Mouse (Mus musculus) adrenal gland, adult 2 months (tissue): ENCODE measurements around the gene Unc45a. TPM values are rescaled to one million over a fixed set of nuclear protein-coding genes. Genes with fewer than 3 reads are reported as not detected.
A peak's percentile ranks its signal among the peaks of the same experiment; 100 is the strongest.

Experiments used
- DNase-seq: peaks from one replicate; pipeline ENCODE4 v3.0.0; 2021
- polyA plus RNA-seq: library from polyadenylated mRNA; depleted of rRNA; stranded (reverse); fragments of >200 nt; gene quantifications from 2 replicates; pipeline ENCODE4 v1.2.3, GENCODE M21; 2012
- total RNA-seq, 2 experiments: library from RNA; stranded (reverse); gene quantifications; 2 replicates each; pipeline ENCODE4 v1.2.3; 2021

Gene Unc45a
- total and polyA plus RNA-seq, 3 experiments, result 66.5 to 73.0 (median 69.1) TPM

- no peak for DNase-seq
Observed at GRCm38 (mm10) chr7:80368009-80368408, 27.2 kb upstream of the Unc45a start.

DNA sequence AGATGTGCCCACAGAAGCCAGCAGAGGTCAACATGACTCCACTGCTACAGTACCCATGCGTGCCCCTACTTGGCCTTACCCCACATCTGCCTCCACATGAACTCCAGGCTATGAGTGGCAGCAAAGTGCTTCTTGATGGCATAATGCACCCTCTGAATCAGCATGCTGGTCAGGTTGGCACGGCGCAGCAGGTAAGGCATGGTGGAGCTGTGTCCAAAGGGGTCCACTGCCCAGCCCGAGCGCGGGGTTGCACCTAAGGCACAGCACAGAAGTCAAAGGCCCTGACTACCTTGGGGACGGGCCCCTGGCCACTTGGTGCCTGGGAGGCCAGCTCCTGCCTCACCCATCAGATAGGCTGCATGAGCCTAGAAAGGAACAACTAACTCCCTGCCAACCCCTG is 26.4 kb upstream of the Unc45a start:
- no peak for DNase-seq

- DNase-seq, result peak; percentile 85
Observed at GRCm38 (mm10) chr7:80365759-80366158, 25.0 kb upstream of the Unc45a start.

- DNase-seq, result no peak
Observed at GRCm38 (mm10) chr7:80360435-80360834, 19.6 kb upstream of the Unc45a start.

DNA sequence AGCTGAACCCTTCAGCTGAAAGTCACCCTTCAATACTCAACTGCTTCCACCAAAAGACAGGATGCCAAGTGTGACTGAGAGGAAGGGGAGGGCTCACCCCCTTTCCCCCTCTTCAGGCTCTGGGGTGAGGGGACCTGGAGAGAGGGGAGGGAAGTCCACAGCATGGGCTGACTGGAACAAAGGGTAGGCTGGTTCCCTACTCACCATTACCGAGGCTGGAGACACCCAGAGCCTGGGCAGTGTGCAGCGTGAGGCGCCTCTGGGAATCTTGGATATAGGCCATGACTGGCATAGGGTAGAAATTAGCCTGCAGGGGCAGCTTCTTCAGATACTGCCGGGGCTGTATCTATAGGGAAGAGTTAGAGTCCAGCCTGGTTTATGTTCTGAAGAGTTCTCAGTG is 17.2 kb upstream of the Unc45a start:
- no peak for DNase-seq

DNA sequence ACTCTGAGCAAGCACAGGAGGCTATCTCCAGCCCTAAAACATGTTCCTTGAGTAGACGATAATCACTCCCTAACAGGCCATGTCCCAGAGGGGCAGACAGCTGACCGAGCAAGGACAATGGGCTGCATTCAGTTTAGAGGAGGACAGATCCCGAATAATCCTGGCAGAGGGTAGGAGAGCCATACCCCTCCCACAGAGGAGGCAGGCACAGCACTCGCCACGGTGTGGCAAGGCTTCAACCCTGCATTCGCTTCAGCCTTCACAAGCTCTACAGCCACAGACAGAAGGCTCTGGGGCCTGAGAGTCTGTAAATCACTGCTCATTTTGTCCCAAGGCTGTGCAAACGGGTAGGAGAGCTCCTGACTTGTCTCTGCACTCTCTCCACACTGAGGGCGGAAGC is 16.4 kb upstream of the Unc45a start:
- peak; percentile 58 for DNase-seq

DNA sequence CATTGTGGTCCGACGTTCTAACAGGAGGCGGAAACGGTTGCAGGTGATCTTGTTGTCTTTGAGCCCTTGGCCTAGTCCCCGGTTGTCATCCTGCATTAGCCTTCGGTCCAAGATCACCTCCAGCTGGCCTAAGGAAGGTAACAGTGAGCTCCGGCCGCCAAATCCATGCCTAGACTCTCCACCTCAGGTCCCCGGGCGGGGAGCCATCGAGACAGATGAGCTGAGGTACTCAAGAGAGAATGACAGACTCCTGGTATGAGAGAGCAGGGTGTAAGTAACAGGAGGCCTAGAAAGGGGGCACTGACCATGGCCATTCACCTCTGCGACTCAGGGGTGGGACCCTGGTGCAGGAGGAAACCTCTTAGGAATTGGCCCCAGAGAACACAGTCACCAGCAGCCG is 15.5 kb upstream of the Unc45a start:
- DNase-seq, result no peak

DNA sequence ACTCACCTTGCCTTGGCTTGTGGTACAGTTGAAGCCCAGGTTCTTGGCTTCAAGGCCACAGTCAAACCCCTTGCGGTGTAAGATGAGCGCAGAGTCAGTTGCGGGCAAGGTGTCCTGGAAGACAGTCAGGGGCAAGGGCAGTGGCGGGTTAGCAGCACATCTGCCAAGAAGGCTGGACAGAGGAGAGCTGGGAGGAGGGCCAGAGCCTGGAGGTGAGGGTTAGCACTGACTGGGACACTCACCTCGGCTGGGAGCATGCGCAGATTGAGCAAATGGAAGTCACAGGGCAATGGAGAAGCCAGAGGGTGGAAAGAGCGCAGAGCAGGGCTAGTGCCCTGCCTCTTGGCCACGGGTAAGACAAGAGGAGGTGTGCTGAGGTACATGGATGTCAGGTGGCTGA is 12.1 kb upstream of the Unc45a start:
- no peak for DNase-seq

- no peak for DNase-seq
Observed at GRCm38 (mm10) chr7:80350808-80351207, 10.0 kb upstream of the Unc45a start.

DNA sequence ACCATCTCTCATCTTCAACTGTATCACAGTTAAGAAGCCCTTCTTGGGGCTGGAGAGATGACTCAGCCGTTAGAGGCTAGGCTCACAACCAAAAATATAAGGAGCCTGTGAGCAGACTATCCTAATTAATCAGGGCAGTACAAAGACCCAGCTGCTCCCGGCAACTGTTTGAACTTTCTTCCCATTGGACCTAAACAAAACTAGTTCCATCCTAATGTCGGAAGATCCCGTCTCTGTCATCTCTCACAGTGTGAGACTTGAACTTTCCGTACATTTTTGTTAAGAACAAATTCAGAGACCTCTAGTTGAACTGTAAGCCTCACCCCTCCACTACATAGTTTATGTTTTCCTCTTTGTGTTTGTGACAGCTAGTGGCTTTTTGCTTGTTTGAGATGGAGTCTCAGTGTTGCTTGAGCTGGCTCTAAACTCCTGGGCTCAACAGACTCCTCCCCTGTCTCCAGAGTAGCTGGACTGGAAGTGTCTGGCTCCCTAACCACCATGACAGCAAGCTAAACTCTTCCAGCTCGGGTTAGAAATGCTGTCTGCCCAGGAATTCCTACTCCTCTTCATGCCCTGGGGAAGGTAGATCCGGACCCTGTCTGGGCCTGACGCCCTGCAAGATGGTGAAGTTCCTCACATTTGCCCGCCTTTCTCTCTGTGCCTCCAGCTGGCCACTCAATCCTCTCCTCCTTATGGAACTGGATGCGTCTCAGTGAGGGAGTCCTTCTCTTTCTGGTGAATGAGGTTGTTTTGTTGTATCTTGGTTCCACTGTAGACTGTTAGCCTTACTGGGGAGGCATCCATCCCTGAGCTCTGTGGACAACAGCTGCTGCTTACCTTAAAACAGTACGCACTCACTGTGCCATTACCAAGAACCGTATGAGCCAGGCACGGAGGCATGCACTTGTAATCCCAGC is 7.1 kb upstream of the Unc45a start:
- no peak for DNase-seq

DNA sequence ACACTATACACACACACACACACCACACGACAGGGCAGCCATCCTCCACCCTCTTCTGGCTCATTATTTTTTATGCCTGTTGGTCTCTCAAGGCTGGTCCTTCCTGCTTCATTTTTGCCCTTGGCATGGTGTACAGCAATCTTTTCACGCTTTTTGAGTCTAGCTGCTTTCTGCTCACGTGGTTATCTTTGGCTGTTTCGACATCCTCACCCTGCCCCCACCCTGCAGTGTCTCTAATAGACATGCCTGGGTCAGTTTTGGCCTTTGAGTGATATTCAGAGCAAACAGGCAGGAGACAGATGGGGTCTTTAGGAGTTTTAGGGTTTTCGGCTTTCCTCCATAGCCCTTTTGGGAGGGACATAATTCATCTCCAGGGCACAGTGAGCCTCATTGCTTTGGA is 6.0 kb upstream of the Unc45a start:
- DNase-seq, result peak; percentile 36

DNA sequence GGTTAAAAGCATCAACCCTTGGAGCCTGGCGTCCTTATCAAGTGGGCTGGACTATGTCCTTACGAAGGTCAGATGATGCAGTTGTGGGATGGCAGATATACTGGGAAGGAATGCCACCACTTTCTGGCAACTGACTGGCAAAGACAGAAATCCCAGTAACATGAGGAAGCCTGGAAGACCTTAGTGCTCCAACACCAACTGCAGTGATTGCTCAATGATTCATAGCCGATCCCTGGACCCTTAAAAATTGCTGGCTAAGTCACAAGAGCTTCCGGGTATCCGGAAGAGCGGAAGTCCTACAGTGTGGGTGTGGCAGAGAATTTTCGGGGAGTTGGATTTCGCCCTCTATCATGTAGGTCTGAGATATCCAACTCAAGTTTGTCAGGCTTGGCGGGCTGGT is 5.4 kb upstream of the Unc45a start:
- no peak for DNase-seq

- no peak for DNase-seq
Observed at GRCm38 (mm10) chr7:80343270-80344018, 2.6 kb upstream of the Unc45a start.

GRCm38 (mm10) chr7:80342858-80343257 is 2.1 kb upstream of the Unc45a start, which contains the start of gene Hddc3:
Hddc3 (plus strand) TSS chr7:80343104.
- peak; percentile 92 for DNase-seq

- DNase-seq, result no peak
Observed at GRCm38 (mm10) chr7:80341793-80342192, 988 bp upstream of the Unc45a start.

GRCm38 (mm10) chr7:80339793-80340628 is 794 bp downstream of the Unc45a start:
- DNase-seq, result peak; percentile 98

DNA sequence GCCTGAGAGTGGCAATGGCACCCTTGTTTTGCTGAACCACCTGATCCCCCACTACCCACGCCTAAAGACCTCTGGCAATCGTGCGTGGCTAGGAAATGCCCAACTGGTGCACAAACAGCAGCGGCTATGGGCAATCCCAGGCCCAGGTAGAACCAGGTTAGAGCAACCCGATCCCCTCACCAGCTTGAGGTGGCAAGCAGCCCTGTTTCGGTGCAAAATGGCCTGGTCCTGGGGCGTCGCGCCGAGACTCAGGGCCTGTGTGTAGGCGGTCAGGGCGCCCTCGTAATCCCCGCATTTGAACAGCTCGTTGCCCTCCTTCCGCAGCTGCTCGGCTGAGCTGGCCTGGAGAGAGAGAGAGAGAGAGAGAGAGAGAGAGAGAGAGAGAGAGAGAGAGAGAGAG is 1.4 kb downstream of the Unc45a start:
- DNase-seq, result peak; percentile 58

- no peak for DNase-seq
Observed at GRCm38 (mm10) chr7:80336932-80337331, 3.9 kb downstream of the Unc45a start.

GRCm38 (mm10) chr7:80334848-80335247 is 6.0 kb downstream of the Unc45a start:
- DNase-seq, result no peak

DNA sequence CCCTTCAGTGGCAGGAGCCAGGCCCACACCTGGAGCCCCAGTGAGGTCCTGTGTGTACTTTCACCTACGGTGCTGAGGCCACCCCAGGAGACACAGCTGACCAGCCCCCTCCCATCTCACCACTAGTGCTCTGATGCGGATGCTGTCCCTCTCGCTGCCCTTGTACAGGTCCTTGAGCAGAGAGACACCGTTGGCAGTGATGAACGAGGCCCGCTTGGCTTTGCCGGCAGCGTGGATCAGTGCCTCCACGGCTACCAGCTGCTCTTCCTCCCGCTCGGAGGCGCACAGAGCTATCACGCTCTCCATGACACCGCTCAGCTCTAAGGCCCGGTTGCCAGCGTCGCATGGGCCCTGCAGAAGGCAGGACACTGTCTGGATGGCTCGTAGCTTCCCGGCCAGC is 9.4 kb downstream of the Unc45a start:
- DNase-seq, result peak; percentile 63

- DNase-seq, result no peak
Observed at GRCm38 (mm10) chr7:80330278-80330677, 10.5 kb downstream of the Unc45a start.

- DNase-seq, result no peak
Observed at GRCm38 (mm10) chr7:80326076-80326475, 14.7 kb downstream of the Unc45a start.
